Mouse (Mus musculus) hindbrain, postnatal 0 days (tissue): ENCODE measurements at regions not wholly inside any gene's neighbourhood (a gene's known extent, or its start where the extent isn't known, plus 50 kb on each side); places are given as distances from the start of the nearest gene placed in this dataset.

Experiments
- ATAC-seq: fragments of 200-750 bp; cut with Nextera tagmentation; 2 replicates; pipeline ENCODE4 v1.8.0; 2017; ENCODE audit warnings: mild to moderate bottlenecking, moderate TSS enrichment, moderate library complexity
- DNase-seq: peaks from one replicate; pipeline ENCODE4 v3.0.0-alpha.2; 2015; ENCODE audit warnings: low spot score
- H3K27ac ChIP-seq: fragments of 300-500 bp; sonication (generic); 2 replicates; pipeline ENCODE4 v1.5.1; 2014; ENCODE audit warnings: mild to moderate bottlenecking
- H3K27me3 ChIP-seq: fragments of 300-500 bp; sonication (generic); 2 replicates; pipeline ENCODE4 v1.6.1; 2014; ENCODE audit warnings: low read length, mixed read lengths; ENCODE audit not compliant: insufficient read depth
- H3K36me3 ChIP-seq: fragments of 300-500 bp; sonication (generic); 2 replicates; pipeline ENCODE4 v1.6.1; 2014; ENCODE audit warnings: low read length, mixed read lengths; ENCODE audit not compliant: insufficient read depth
- H3K4me1 ChIP-seq: fragments of 300-500 bp; sonication (generic); 2 replicates; pipeline ENCODE4 v1.6.1; 2014; ENCODE audit warnings: antibody characterized with exemption, low read length, mixed read lengths; ENCODE audit not compliant: insufficient read depth
- H3K4me2 ChIP-seq: fragments of 300-500 bp; sonication (generic); 2 replicates; pipeline ENCODE4 v1.6.1; 2014; ENCODE audit warnings: low read depth, mild to moderate bottlenecking, low read length, moderate library complexity, mixed read lengths
- H3K4me3 ChIP-seq: fragments of 300-500 bp; sonication (generic); 2 replicates; pipeline ENCODE4 v1.5.1; 2014; ENCODE audit warnings: low read length
- H3K9ac ChIP-seq: fragments of 300-500 bp; sonication (generic); replicated peaks from 2 replicates; pipeline ENCODE4 v1.6.1; 2014; ENCODE audit warnings: mild to moderate bottlenecking, low read length, moderate library complexity, mixed read lengths
- H3K9me3 ChIP-seq: fragments of 300-500 bp; sonication (generic); 2 replicates; pipeline ENCODE4 v1.6.1; 2016; ENCODE audit warnings: low read length, mixed read lengths
- CTCF ChIP-seq: IDR thresholded peaks from 2 replicates; pipeline ENCODE4 v1.5.1; 2016; ENCODE audit warnings: antibody characterized with exemption, control low read depth, low read depth
- WGBS: fragments of 180-500 bp; shearing (Covaris S2); extraction: QIAGEN DNeasy Blood & Tissue Kit; methylation state at CpG from one replicate; pipeline ENCODE4 v1.1.7; 2014; 5-methylcytosine and 5-hydroxymethylcytosine counted together

DNA sequence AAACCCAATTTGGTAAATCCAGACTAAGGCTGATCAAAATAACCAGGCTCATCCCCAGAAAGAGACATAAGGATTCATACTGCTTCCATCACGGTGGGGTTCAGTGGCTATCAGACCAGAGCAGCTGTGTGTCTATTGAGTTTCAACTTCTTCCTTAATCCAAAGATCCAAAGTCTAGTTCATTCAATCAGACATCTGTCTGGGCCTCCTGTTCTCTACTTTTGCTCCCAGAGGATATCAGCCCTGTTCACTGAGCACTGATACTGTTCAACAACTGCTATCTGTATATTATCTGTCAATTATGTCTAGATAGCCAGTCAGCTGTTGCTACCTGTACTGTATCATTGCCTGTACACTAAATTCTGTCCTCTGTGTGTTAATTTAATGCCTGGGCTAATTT, 179.0 kb downstream of the Lrrn1 start:
- no peak for DNase-seq
- no peak for ATAC-seq
- TF ChIP-seq CTCF = no peak
- Histone ChIP-seq H3K4me3 (no peak overlapping the region), H3K27ac (no peak overlapping the region), H3K4me1 (no peaks in the 10 kb centered on the region), H3K27me3 (no peaks in the 10 kb centered on the region), H3K9me3 (no peaks in the 10 kb centered on the region), H3K4me2 (no peak overlapping the region), H3K36me3 (no peaks in the 10 kb centered on the region), H3K9ac (no peak overlapping the region)
- WGBS = 82% methylated on average over 1 of the region's 1 CpGs

DNA sequence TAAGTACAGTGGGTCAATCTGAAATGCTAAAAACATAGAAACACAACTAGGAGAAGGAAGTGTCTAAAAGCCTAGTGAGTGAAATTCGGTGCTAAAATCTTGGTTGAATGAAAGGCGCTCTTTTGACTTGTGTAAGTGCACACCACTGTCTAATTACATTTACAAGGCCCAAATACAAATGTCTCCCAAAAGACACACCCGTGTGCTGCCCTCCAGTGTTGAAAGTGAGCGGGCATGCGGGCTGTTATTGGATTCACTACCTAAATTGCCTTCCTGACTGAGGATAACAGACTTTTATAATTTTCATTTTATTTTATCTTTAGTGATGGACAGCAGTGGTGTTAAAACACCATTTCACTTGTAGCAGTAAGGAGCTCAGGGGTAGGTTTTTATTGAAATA, 180.8 kb downstream of the Lrrn1 start:
- Histone ChIP-seq H3K27ac (no peak overlapping the region), H3K4me3 (no peak overlapping the region), H3K9me3 (no peaks in the 10 kb centered on the region), H3K4me2 (no peak overlapping the region), H3K4me1 (no peaks in the 10 kb centered on the region), H3K27me3 (no peaks in the 10 kb centered on the region), H3K36me3 (no peaks in the 10 kb centered on the region), H3K9ac (no peak overlapping the region)
- DNase-seq (peak; percentile 45), ATAC-seq (no peak)
- peak; percentile 58 for TF ChIP-seq CTCF
- WGBS = 70% methylated on average over 5 of the region's 5 CpGs

DNA sequence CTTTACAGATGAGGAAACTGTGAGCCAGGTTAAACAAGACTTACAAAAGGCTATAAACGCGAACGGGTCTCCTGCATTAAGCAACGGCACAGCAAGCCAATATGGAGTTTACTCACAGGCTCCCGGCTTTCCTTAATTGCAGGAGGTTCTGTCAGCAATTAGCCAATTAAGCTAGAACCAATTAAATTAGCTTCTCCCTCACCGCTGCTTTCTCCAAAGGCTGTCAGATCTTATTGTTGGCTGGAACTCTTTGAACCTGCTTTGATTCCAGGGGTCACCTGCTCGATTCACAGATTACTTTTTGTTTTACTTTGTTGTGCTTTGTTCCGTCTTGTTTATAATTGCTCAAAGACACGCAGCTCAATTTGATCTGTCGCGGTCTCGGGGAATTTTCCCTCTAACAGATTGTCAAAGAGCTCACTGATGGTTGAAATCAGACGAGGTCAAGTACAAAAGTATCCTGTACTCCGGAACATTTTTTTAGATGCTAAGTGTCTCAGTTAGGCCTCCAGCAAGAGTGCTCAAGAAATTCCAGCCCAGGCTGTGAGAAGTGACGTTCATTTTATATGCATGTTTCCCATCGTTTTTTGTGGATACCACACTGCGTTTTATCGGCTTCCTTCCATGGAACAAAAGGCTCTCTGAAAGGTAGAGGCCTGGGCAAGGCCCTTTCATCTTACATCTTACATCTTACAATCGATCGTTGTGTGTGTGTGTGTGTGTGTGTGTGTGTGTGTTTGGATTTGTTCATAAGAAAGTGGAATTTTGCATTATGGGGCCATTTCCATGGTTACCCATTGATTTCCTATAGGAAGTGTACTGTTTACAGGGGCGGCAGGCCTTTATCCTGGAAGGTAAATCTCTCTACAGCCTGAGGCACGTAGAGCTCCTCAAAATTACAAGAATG, 181.9 kb downstream of the Lrrn1 start:
- Histone ChIP-seq H3K4me3 (no peak overlapping the region), H3K9ac (no peak overlapping the region), H3K4me1 (no peaks in the 10 kb centered on the region), H3K27ac (no peak overlapping the region), H3K4me2 (peak overlapping the region; percentile 16; the same call in 1 of the 2 replicates), H3K36me3 (no peaks in the 10 kb centered on the region), H3K9me3 (no peaks in the 10 kb centered on the region), H3K27me3 (no peaks in the 10 kb centered on the region)
- 21% methylated on average over 22 of the region's 22 CpGs for WGBS
- DNase-seq (peak; percentile 24), ATAC-seq (no peak)
- no peak for TF ChIP-seq CTCF

DNA sequence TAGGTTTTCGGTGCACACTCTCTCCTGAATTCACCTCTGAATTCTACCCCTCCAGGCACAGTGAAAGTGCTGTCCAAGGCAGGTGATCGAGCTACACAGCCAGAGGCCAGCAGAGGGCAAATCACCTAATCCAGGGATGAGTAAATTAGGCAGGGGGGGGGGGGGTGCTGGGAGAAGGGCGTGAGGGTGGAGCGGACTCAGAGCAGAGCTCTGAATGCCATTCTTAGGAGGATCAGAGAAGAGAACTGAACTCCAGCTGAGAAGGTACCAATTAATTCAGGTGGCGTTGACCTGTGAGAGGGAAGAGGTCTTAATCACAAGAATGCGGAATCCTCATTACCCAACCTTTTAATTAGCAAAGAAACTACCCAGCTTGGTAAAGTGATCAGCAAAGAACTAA, 183.5 kb downstream of the Lrrn1 start:
- ATAC-seq (no peak), DNase-seq (no peak)
- WGBS = 40% methylated on average over 6 of the region's 6 CpGs
- Histone ChIP-seq H3K9me3 (no peaks in the 10 kb centered on the region), H3K27me3 (no peaks in the 10 kb centered on the region), H3K36me3 (no peaks in the 10 kb centered on the region), H3K4me3 (no peak overlapping the region), H3K27ac (no peak overlapping the region), H3K9ac (no peak overlapping the region), H3K4me1 (no peaks in the 10 kb centered on the region), H3K4me2 (no peak overlapping the region)
- no peak for TF ChIP-seq CTCF

DNA sequence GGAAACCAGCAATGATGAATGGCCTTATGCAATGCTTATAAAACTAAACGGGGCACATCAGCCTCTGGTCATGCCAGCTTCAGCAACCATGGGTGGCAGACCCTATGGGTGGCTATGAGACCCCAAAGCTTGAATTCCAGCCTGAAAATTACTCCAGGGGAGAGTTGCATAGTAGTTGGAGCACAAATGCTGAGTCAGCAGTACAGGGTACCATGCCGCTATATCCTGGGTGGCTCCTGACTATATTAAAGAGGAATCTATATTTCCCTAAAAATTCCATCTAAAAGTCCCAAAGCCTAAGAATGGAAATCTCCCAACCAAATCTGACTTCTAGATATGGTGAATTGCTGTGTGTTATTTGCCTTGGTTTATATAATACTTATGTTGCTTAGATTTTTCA, 187.6 kb downstream of the Lrrn1 start:
- H3K4me1 ChIP-seq = no peaks in the 10 kb centered on the region
- H3K27ac ChIP-seq = no peak overlapping the region
- ATAC-seq = no peak
- H3K4me3 ChIP-seq = no peak overlapping the region
- no peak overlapping the region for H3K4me2 ChIP-seq
- H3K9ac ChIP-seq = no peak overlapping the region
- DNase-seq = no peak
- H3K27me3 ChIP-seq = no peaks in the 10 kb centered on the region
- H3K9me3 ChIP-seq = no peaks in the 10 kb centered on the region
- no peak for TF ChIP-seq CTCF
- no peaks in the 10 kb centered on the region for H3K36me3 ChIP-seq
- WGBS = 98% methylated on average over 2 of the region's 2 CpGs

DNA sequence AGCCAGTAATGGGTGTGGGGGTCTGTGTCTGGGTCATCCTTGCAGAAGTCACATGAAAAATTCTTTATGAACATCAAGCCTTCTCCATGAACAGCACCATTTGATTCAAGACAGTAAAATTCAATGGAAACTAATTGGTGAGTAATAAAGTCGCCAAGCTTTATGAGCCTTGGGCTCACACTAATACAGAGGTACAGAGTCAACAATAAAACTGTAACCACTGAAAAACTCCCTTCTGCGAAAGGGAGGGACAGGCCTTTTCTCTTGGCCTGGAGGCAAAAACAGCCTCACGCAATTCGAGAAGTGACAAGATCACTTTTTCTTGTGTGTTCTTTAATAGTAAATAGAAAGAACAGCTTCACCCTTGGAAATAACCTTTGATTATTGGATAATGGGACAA, 200.7 kb downstream of the Lrrn1 start:
- Histone ChIP-seq H3K9ac (no peak overlapping the region), H3K4me3 (no peak overlapping the region), H3K9me3 (no peaks in the 10 kb centered on the region), H3K4me1 (no peaks in the 10 kb centered on the region), H3K27ac (no peak overlapping the region), H3K36me3 (no peaks in the 10 kb centered on the region), H3K4me2 (no peak overlapping the region), H3K27me3 (no peaks in the 10 kb centered on the region)
- no peak for ATAC-seq
- WGBS = 89% methylated on average over 4 of the region's 4 CpGs
- no peak for TF ChIP-seq CTCF
- DNase-seq = no peak

DNA sequence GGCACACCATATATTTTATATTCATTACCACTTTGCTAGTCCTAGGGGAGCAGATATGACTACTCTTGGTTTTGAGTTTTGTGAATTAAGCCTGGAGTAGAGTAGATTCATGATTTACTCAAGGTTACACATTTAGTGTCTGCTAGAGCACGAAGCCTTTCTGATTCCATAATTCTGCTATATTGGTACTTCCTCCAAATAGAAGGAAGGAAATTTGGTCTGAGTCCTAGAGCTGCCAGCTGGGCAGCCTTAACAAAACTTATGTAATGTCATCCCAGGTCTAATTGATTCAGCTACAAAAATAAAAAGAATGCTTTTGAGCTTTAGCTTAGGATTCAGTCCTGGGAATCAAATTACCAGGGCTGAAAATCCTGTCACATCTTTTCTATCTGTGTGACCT, 205.2 kb downstream of the Lrrn1 start:
- H3K27me3 ChIP-seq = no peaks in the 10 kb centered on the region
- ATAC-seq = no peak
- H3K4me3 ChIP-seq = no peak overlapping the region
- no peak overlapping the region for H3K4me2 ChIP-seq
- no peaks in the 10 kb centered on the region for H3K4me1 ChIP-seq
- H3K9ac ChIP-seq = no peak overlapping the region
- H3K27ac ChIP-seq = no peak overlapping the region
- no peak for TF ChIP-seq CTCF
- no peaks in the 10 kb centered on the region for H3K9me3 ChIP-seq
- 81% methylated on average over 1 of the region's 1 CpGs for WGBS
- H3K36me3 ChIP-seq = no peaks in the 10 kb centered on the region
- DNase-seq = no peak
